Mouse (Mus musculus) heart, embryonic 14.5 days (tissue): ENCODE data around the gene Mei1. TPM values are rescaled to one million over a fixed set of nuclear protein-coding genes. Genes with fewer than 3 reads are reported as not detected.

ENCODE experiments used
- ATAC-seq: fragments of 200-750 bp; cut with Nextera tagmentation; 2 replicates; pipeline ENCODE4 v1.8.0; 2017; ENCODE audit warnings: low read depth, moderate TSS enrichment; ENCODE audit not compliant: insufficient number of reproducible peaks, insufficient read depth, low FRiP score
- H3K27ac ChIP-seq, 2 experiments: fragments of 200-500 bp in 1 of 2; fragments of 300-500 bp in 1 of 2; sonication (generic) in 1 of 2; replicated peaks in 1 of 2; 2 replicates each; pipeline ENCODE4 v1.5.1; 2012 to 2014; ENCODE audit warnings: low read depth in 2 of 2, low read length in 2 of 2, control low read depth in 1 of 2, mild to moderate bottlenecking in 1 of 2, mixed read lengths in 1 of 2; ENCODE audit not compliant: control insufficient read depth in 1 of 2, insufficient read depth in 1 of 2
- H3K27me3 ChIP-seq: fragments of 300-500 bp; sonication (generic); 2 replicates; pipeline ENCODE4 v1.6.1; 2014; ENCODE audit warnings: mild to moderate bottlenecking, low read length, control low read depth; ENCODE audit not compliant: control insufficient read depth, insufficient read depth
- H3K36me3 ChIP-seq: fragments of 300-500 bp; sonication (generic); 2 replicates; pipeline ENCODE4 v1.6.1; 2014; ENCODE audit warnings: mild to moderate bottlenecking, control low read depth, low read length, mixed read lengths; ENCODE audit not compliant: control insufficient read depth, insufficient read depth
- H3K4me1 ChIP-seq, 2 experiments: fragments of 200-500 bp in 1 of 2; fragments of 300-500 bp in 1 of 2; sonication (generic) in 1 of 2; 2 replicates each; pipeline ENCODE4 v1.6.1; 2012 to 2014; ENCODE audit warnings: low read length in 2 of 2, control low read depth in 1 of 2, mixed read lengths in 1 of 2; ENCODE audit not compliant: control insufficient read depth in 2 of 2, insufficient read depth in 2 of 2
- H3K4me2 ChIP-seq: fragments of 300-500 bp; sonication (generic); 2 replicates; pipeline ENCODE4 v1.6.1; 2014; ENCODE audit warnings: mild to moderate bottlenecking, low read length
- H3K4me3 ChIP-seq, 2 experiments: fragments of 200-500 bp in 1 of 2; fragments of 300-500 bp in 1 of 2; sonication (generic) in 1 of 2; 2 replicates each; pipeline ENCODE4 v1.5.1; 2012 to 2014; ENCODE audit warnings: low read length in 2 of 2, mild to moderate bottlenecking in 2 of 2, control low read depth in 1 of 2, low read depth in 1 of 2, moderate library complexity in 1 of 2; ENCODE audit not compliant: control insufficient read depth in 1 of 2, insufficient read depth in 1 of 2
- H3K9ac ChIP-seq: fragments of 300-500 bp; sonication (generic); 2 replicates; pipeline ENCODE4 v1.6.1; 2014; ENCODE audit warnings: mild to moderate bottlenecking, low read length
- H3K9me3 ChIP-seq: fragments of 300-500 bp; sonication (generic); 2 replicates; pipeline ENCODE4 v1.6.1; 2016; ENCODE audit warnings: low read length, control low read depth; ENCODE audit not compliant: control insufficient read depth
- WGBS: fragments of 180-500 bp; shearing (Covaris S2); extraction: QIAGEN DNeasy Blood & Tissue Kit; methylation state at CpG from one replicate; pipeline ENCODE4 v1.1.7; 2014; 5-methylcytosine and 5-hydroxymethylcytosine counted together
- polyA plus RNA-seq: library from polyadenylated mRNA; unstranded; fragments of >200 nt; fragmentation: Nextera tagmentation; extraction: Ambion mirVana; gene quantifications from 2 replicates; pipeline ENCODE4 v1.2.1, GENCODE M21; 2014

Gene Mei1
- polyA plus RNA-seq, 1 experiment from 2014 or later, result not detected

- H3K27me3 ChIP-seq, result no peaks in the 10 kb centered on the region
- WGBS, result 85% methylated on average over 7 of the region's 7 CpGs
Observed at GRCm38 (mm10) chr15:82152435-82152834, 82.6 kb downstream of the Mei1 start.

DNA sequence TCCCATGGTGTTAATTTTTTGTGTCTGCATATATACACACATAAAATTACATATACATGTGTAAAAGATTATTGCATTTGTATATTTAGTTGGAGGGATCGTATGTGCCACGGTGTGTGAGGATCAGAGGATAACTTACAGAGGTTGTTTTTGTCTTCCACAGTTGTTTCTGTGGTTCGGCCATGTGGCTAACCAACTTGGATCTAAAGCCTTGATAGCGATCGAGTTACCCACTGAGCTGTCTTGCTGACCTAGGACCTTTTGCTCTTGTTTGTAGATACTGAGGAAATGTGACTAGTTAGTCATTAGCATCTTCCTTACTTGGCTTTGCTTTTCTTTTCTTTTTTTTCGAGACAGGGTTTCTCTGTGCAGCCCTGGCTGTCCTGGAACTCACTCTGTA, 86.5 kb downstream of the Mei1 start:
- no peak overlapping the region for H3K4me3 ChIP-seq
- H3K36me3 ChIP-seq, result 0 out of 2 replicates have a peak, but pooled peaks cover 3% of the 10 kb centered on the region
- H3K27ac ChIP-seq, result no peak overlapping the region
- no peaks in the 10 kb centered on the region for H3K9me3 ChIP-seq
- H3K4me2 ChIP-seq, result no peak overlapping the region
- 92% methylated on average over 6 of the region's 6 CpGs for WGBS
- H3K9ac ChIP-seq, result no peak overlapping the region
- no peak for ATAC-seq
- no peaks in the 10 kb centered on the region for H3K27me3 ChIP-seq
- H3K4me1 ChIP-seq, result peaks cover 15 to 28% of the 10 kb centered on the region in 2 experiments

More at GRCm38 (mm10) chr15:82152435-82152834, 82.6 kb downstream of the Mei1 start:
- H3K36me3 ChIP-seq, result 0 out of 2 replicates have a peak, but pooled peaks cover 6% of the 10 kb centered on the region
- no peak overlapping the region for H3K27ac ChIP-seq
- no peak overlapping the region for H3K4me2 ChIP-seq
- H3K9me3 ChIP-seq, result no peaks in the 10 kb centered on the region
- no peak overlapping the region for H3K9ac ChIP-seq
- ATAC-seq, result no peak
- peaks cover 12 to 19% of the 10 kb centered on the region in 2 experiments for H3K4me1 ChIP-seq
- H3K4me3 ChIP-seq, result no peak overlapping the region

- Histone ChIP-seq H3K27me3 (no peaks in the 10 kb centered on the region), H3K4me1 (peaks cover 18 to 34% of the 10 kb centered on the region in 2 experiments), H3K4me2 (no peak overlapping the region), H3K36me3 (0 out of 2 replicates have a peak, but pooled peaks cover 3% of the 10 kb centered on the region), H3K4me3 (no peak overlapping the region), H3K9ac (no peak overlapping the region), H3K27ac (no peak overlapping the region), H3K9me3 (no peaks in the 10 kb centered on the region)
- 71% methylated on average over 10 of the region's 10 CpGs for WGBS
- no peak for ATAC-seq
Observed at GRCm38 (mm10) chr15:82156902-82157301, 87.1 kb downstream of the Mei1 start.

- no peak overlapping the region; a peak in 1 of 4 replicates for H3K27ac ChIP-seq
- H3K4me3 ChIP-seq, result no peak overlapping the region
- no peaks in the 10 kb centered on the region for H3K9me3 ChIP-seq
- no peak overlapping the region for H3K4me2 ChIP-seq
- peaks cover 18 to 38% of the 10 kb centered on the region in 2 experiments for H3K4me1 ChIP-seq
- no peaks in the 10 kb centered on the region for H3K27me3 ChIP-seq
- WGBS, result 63% methylated on average over 17 of the region's 17 CpGs
- no peak for ATAC-seq
- H3K9ac ChIP-seq, result no peak overlapping the region
- H3K36me3 ChIP-seq, result 0 out of 2 replicates have a peak, but pooled peaks cover 3% of the 10 kb centered on the region
Observed at GRCm38 (mm10) chr15:82158243-82159035, 88.6 kb downstream of the Mei1 start.

DNA sequence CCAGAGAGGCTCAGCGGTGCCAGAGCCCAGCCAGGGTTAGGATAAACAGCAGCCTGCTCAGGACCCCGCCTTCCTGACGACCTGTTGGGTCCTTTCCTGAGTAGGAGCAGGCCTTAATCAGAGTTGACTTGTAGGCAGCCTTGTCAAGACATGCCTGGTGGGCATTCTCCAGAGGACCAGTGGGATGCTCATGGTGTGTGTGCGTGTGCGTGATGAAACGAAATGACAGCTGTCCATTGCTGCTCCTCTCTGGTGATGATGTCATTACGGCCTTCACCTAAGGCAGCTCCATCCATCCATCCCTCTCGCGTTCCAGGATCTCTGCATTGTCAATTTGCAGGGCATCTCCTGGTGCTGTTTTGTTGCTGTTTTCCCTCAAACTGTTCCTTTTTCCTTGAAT, 89.7 kb downstream of the Mei1 start:
- Histone ChIP-seq H3K9me3 (no peaks in the 10 kb centered on the region), H3K27me3 (no peaks in the 10 kb centered on the region), H3K36me3 (0 out of 2 replicates have a peak, but pooled peaks cover 3% of the 10 kb centered on the region), H3K4me3 (no peak overlapping the region), H3K9ac (no peak overlapping the region), H3K4me2 (no peak overlapping the region), H3K4me1 (peaks cover 23 to 48% of the 10 kb centered on the region in 2 experiments), H3K27ac (no peak overlapping the region)
- WGBS, result 79% methylated on average over 9 of the region's 9 CpGs
- ATAC-seq, result no peak

- H3K4me2 ChIP-seq, result peak overlapping the region; percentile 14; the same call in 1 of the 2 replicates
- ATAC-seq, result no peak
Observed at GRCm38 (mm10) chr15:82160731-82161640, 91.2 kb downstream of the Mei1 start.

GRCm38 (mm10) chr15:82161965-82162600, 92.3 kb downstream of the Mei1 start:
- Histone ChIP-seq H3K27me3 (no peaks in the 10 kb centered on the region), H3K4me3 (no peak overlapping the region), H3K9ac (no peak overlapping the region), H3K36me3 (0 out of 2 replicates have a peak, but pooled peaks cover 3% of the 10 kb centered on the region), H3K9me3 (no peaks in the 10 kb centered on the region), H3K4me1 (peaks cover 31 to 57% of the 10 kb centered on the region in 2 experiments), H3K27ac (no peak overlapping the region), H3K4me2 (no peak overlapping the region)
- no peak for ATAC-seq
- WGBS, result 90% methylated on average over 12 of the region's 12 CpGs

More at GRCm38 (mm10) chr15:82160731-82161640, 91.2 kb downstream of the Mei1 start:
- H3K27me3 ChIP-seq, result no peaks in the 10 kb centered on the region
- H3K4me1 ChIP-seq, result peaks cover 20 to 47% of the 10 kb centered on the region in 2 experiments
- no peak overlapping the region for H3K4me3 ChIP-seq
- H3K9ac ChIP-seq, result peak overlapping the region; percentile 28; the same call in 1 of the 2 replicates
- 0 out of 2 replicates have a peak, but pooled peaks cover 3% of the 10 kb centered on the region for H3K36me3 ChIP-seq
- WGBS, result 35% methylated on average over 11 of the region's 11 CpGs
- no peaks in the 10 kb centered on the region for H3K9me3 ChIP-seq
- peak overlapping the region; percentile 34 to 49 for H3K27ac ChIP-seq
